Mouse (Mus musculus): ENCODE measurements around the gene Map3k7cl. TPM values are rescaled to one million over a fixed set of nuclear protein-coding genes. Genes with fewer than 3 reads are reported as not detected.

The Map3k7cl gene
- polyA plus RNA-seq, 1 experiment from 2014 or later = not detected

DNA sequence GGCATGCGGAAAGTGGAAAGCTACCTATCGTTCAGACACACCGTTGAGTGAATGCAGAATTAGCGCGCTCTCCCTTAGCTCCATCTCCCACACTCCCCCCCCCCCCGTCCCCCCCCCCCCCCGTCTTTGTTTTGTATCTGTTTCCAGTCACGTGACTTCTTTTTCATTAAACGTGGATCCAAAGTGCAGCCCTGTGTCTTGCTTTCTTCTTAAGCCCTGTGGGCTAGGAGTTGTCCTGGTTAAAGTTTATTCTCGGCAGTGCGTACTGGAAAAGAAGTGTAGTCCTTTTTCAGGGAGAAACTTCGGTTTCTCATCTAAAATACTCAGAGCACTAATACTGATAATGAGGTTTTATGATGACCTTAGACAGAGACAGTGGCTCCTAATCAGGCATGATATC lies 42.0 kb downstream of the Map3k7cl start:
- Histone ChIP-seq H3K4me1 (replicated peaks) (peaks cover 12% of the 10 kb centered on the region), H3K27me3 (no peaks in the 10 kb centered on the region), H3K27ac (replicated peaks) (no peak overlapping the region), H3K4me2 (no peak overlapping the region), H3K9me3 (peaks cover 5% of the 10 kb centered on the region), H3K4me3 (no peak overlapping the region), H3K9ac (no peak overlapping the region), H3K36me3 (no peaks in the 10 kb centered on the region)
- 76% methylated on average over 11 of the region's 12 CpGs for WGBS
- ATAC-seq (ENCODE audit: low read depth) = no peak

- Histone ChIP-seq H3K4me2 (no peak overlapping the region), H3K9ac (no peak overlapping the region), H3K4me1 (replicated peaks) (peaks cover 3% of the 10 kb centered on the region), H3K27me3 (no peaks in the 10 kb centered on the region), H3K4me3 (no peak overlapping the region), H3K27ac (replicated peaks) (no peak overlapping the region), H3K36me3 (no peaks in the 10 kb centered on the region), H3K9me3 (no peaks in the 10 kb centered on the region)
- ATAC-seq (ENCODE audit: low read depth) = no peak
- 71% methylated on average over 17 of the region's 17 CpGs for WGBS
These were observed 49.8 kb downstream of the Map3k7cl start for GRCm38 (mm10) chr16:87602717-87603526.

GRCm38 (mm10) chr16:87604002-87604401 lies 50.9 kb downstream of the Map3k7cl start:
- Histone ChIP-seq H3K27me3 (no peaks in the 10 kb centered on the region), H3K9ac (no peak overlapping the region), H3K4me2 (no peak overlapping the region), H3K27ac (replicated peaks) (no peak overlapping the region), H3K9me3 (no peaks in the 10 kb centered on the region), H3K4me1 (replicated peaks) (no peaks in the 10 kb centered on the region), H3K36me3 (no peaks in the 10 kb centered on the region), H3K4me3 (no peak overlapping the region)
- ATAC-seq (ENCODE audit: low read depth) = no peak
- WGBS = 80% methylated on average over 9 of the region's 9 CpGs

DNA sequence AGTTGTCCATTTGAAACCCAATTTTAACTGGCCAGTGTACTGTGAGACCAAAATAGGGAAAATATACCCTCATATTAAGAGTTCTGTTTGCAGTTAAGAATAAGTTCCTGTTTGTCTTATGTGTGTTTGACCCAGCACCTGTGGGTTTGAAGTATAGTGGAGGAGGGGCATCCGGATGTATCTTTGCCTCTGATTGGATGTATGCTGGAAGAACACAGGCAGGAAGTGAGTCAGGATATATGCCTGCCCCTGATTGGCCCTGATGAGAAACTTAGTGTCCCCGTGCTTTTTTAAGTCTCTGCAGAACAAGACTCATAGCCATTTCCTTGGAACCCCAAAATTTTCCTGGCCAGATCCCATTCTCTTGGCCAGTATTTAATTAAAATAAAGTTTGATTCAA lies 51.8 kb downstream of the Map3k7cl start:
- ATAC-seq (ENCODE audit: low read depth) = no peak
- no peaks in the 10 kb centered on the region for H3K9me3 ChIP-seq
- H3K27me3 ChIP-seq = no peaks in the 10 kb centered on the region
- H3K4me1 ChIP-seq (replicated peaks) = no peaks in the 10 kb centered on the region
- no peaks in the 10 kb centered on the region for H3K36me3 ChIP-seq
- no peak overlapping the region for H3K9ac ChIP-seq
- H3K27ac ChIP-seq (replicated peaks) = no peak overlapping the region
- 89% methylated on average over 2 of the region's 2 CpGs for WGBS
- H3K4me3 ChIP-seq = no peak overlapping the region
- no peak overlapping the region for H3K4me2 ChIP-seq

GRCm38 (mm10) chr16:87607383-87607782 lies 54.3 kb downstream of the Map3k7cl start:
- H3K27ac ChIP-seq (replicated peaks) = no peak overlapping the region
- H3K36me3 ChIP-seq = no peaks in the 10 kb centered on the region
- H3K4me3 ChIP-seq = no peak overlapping the region
- no peaks in the 10 kb centered on the region for H3K9me3 ChIP-seq
- no peaks in the 10 kb centered on the region for H3K27me3 ChIP-seq
- no peak overlapping the region for H3K4me2 ChIP-seq
- no peaks in the 10 kb centered on the region for H3K4me1 ChIP-seq (replicated peaks)
- no peak overlapping the region for H3K9ac ChIP-seq
- ATAC-seq (ENCODE audit: low read depth) = no peak
- WGBS = 84% methylated on average over 1 of the region's 1 CpGs

DNA sequence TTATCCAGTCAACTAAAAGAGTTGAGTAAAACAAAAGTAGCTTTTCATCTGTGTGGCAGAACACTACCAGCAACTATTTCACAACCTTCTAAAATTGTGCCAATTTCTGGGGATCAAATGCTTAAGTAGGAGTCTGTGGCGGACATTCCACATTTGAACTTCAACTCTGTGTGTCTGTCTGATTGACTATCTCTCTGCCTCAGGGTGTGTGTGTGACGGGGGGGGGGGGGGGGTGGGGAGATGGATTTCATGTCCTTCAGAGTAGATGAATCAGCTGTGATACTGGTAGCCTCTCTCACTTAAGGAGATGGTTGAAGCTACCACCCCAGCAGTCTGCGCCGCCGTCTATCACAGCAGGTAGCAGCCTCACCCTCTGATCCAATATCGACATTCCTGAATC lies 54.8 kb downstream of the Map3k7cl start:
- Histone ChIP-seq H3K4me3 (no peak overlapping the region), H3K27me3 (no peaks in the 10 kb centered on the region), H3K9me3 (no peaks in the 10 kb centered on the region), H3K36me3 (no peaks in the 10 kb centered on the region), H3K4me2 (no peak overlapping the region), H3K27ac (replicated peaks) (no peak overlapping the region), H3K9ac (no peak overlapping the region), H3K4me1 (replicated peaks) (no peaks in the 10 kb centered on the region)
- WGBS = 95% methylated on average over 5 of the region's 6 CpGs
- ATAC-seq (ENCODE audit: low read depth) = no peak

DNA sequence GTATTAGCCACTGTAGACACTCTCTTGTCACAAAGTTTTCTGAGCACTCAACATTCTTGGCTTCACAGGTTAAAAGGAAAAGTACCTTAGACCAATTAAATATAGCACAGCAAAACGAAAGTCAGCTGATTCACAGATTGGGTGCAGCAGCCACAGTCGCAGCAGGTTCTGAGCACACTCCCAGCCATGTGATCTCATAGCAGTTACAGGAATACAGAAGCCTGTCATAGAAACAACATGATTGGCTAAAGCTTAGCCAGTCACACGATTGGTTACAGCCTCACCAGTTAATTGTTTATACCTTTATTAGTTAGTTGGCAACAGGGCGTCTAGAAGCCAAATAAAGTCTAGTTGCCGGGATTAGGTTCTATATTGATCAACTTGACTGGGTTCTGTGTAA lies 57.0 kb downstream of the Map3k7cl start:
- WGBS = 83% methylated on average over 5 of the region's 5 CpGs
- Histone ChIP-seq H3K4me3 (no peak overlapping the region), H3K27ac (replicated peaks) (no peak overlapping the region), H3K4me1 (replicated peaks) (no peaks in the 10 kb centered on the region), H3K27me3 (no peaks in the 10 kb centered on the region), H3K36me3 (no peaks in the 10 kb centered on the region), H3K9me3 (no peaks in the 10 kb centered on the region), H3K9ac (no peak overlapping the region), H3K4me2 (no peak overlapping the region)
- no peak for ATAC-seq (ENCODE audit: low read depth)

- H3K36me3 ChIP-seq = no peaks in the 10 kb centered on the region
- no peaks in the 10 kb centered on the region for H3K27me3 ChIP-seq
- H3K9me3 ChIP-seq = no peaks in the 10 kb centered on the region
- no peak overlapping the region for H3K27ac ChIP-seq (replicated peaks)
- H3K4me2 ChIP-seq = no peak overlapping the region
- H3K9ac ChIP-seq = no peak overlapping the region
- ATAC-seq (ENCODE audit: low read depth) = no peak
- no peaks in the 10 kb centered on the region for H3K4me1 ChIP-seq (replicated peaks)
- 86% methylated on average over 21 of the region's 21 CpGs for WGBS
- no peak overlapping the region for H3K4me3 ChIP-seq
These were observed 57.6 kb downstream of the Map3k7cl start for GRCm38 (mm10) chr16:87610556-87611295.

GRCm38 (mm10) chr16:87611420-87611819 lies 58.3 kb downstream of the Map3k7cl start:
- Histone ChIP-seq H3K4me2 (no peak overlapping the region), H3K4me3 (no peak overlapping the region), H3K4me1 (replicated peaks) (no peaks in the 10 kb centered on the region), H3K27me3 (no peaks in the 10 kb centered on the region), H3K9ac (no peak overlapping the region), H3K36me3 (no peaks in the 10 kb centered on the region), H3K9me3 (no peaks in the 10 kb centered on the region), H3K27ac (replicated peaks) (no peak overlapping the region)
- ATAC-seq (ENCODE audit: low read depth) = no peak
- WGBS = 88% methylated on average over 14 of the region's 14 CpGs

DNA sequence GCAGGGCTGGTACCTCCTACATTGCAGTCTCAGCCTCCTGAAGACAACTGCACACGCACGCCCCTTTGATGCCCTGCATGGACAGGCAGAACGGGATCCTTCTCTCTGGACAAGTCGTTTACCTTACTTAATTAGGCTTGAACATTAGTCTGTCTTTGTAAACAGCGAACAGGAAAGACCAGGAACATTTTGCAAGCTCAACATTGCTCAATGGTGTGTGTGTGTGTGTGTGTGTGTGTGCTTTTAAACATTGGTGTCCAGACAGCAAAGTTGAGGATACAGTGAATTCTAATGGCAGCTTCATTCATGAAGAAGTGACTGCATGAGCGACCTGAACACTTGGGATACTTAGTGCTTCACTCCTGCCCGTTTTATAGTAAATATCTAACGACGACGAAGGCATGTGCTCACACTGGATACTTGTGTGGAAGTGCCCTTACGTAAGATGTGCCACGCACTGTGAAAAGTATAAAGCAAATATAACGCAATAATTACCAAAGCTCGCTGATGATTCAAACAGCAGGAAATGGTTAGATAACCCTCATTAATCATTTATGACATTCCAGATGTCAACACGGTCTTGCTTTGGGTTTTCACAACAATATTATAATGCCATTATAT lies 59.2 kb downstream of the Map3k7cl start:
- no peak for ATAC-seq (ENCODE audit: low read depth)
- Histone ChIP-seq H3K4me2 (no peak overlapping the region), H3K9ac (no peak overlapping the region), H3K27ac (replicated peaks) (no peak overlapping the region), H3K9me3 (no peaks in the 10 kb centered on the region), H3K4me1 (replicated peaks) (no peaks in the 10 kb centered on the region), H3K36me3 (no peaks in the 10 kb centered on the region), H3K27me3 (no peaks in the 10 kb centered on the region), H3K4me3 (no peak overlapping the region)
- 73% methylated on average over 15 of the region's 15 CpGs for WGBS

DNA sequence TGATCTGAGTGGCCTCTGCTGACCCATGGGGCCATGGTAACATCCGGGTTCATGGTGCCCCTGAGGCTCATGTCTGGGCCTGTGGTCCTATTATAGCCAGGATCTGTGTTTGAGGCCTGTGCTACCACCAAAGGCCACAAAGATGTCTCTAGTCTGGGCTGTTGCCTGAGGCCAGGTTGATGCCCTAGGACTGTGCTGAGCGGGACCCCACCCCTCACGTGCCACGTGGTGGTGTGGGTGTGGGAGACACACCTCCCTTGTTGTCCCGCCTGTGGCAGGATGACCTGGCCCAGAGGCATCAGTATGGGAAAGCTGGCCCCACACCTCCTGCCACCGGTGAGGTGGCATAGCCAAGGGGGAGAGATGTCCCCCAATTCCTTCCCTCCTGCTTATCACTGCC lies 64.2 kb downstream of the Map3k7cl start:
- H3K4me3 ChIP-seq = no peak overlapping the region
- WGBS = 82% methylated on average over 6 of the region's 6 CpGs
- no peaks in the 10 kb centered on the region for H3K27me3 ChIP-seq
- H3K4me1 ChIP-seq (replicated peaks) = no peaks in the 10 kb centered on the region
- no peaks in the 10 kb centered on the region for H3K9me3 ChIP-seq
- no peak overlapping the region for H3K27ac ChIP-seq (replicated peaks)
- ATAC-seq (ENCODE audit: low read depth) = no peak
- H3K9ac ChIP-seq = no peak overlapping the region
- H3K4me2 ChIP-seq = no peak overlapping the region
- H3K36me3 ChIP-seq = no peaks in the 10 kb centered on the region

- Histone ChIP-seq H3K4me2 (no peak overlapping the region), H3K36me3 (no peaks in the 10 kb centered on the region), H3K9ac (no peak overlapping the region), H3K27me3 (no peaks in the 10 kb centered on the region), H3K9me3 (no peaks in the 10 kb centered on the region), H3K4me3 (no peak overlapping the region), H3K27ac (replicated peaks) (no peak overlapping the region), H3K4me1 (replicated peaks) (no peaks in the 10 kb centered on the region)
- no peak for ATAC-seq (ENCODE audit: low read depth)
- WGBS = 94% methylated on average over 3 of the region's 3 CpGs
These were observed 68.1 kb downstream of the Map3k7cl start for GRCm38 (mm10) chr16:87621246-87621645.
